Mouse (Mus musculus): Measurements from ENCODE around the gene Exosc1. TPM values are rescaled to one million over a fixed set of nuclear protein-coding genes. Genes with fewer than 3 reads are reported as not detected.

Gene Exosc1
- total RNA-seq, 4 experiments from 2014 or later = 26.6 to 34.0 (median 30.8) TPM

- DNase-seq = no peak
Observed at GRCm38 (mm10) chr19:41913774-41914591, 19.2 kb downstream of the Exosc1 start.

GRCm38 (mm10) chr19:41912121-41913080 lies 20.8 kb downstream of the Exosc1 start:
- DNase-seq = peak; percentile 81

GRCm38 (mm10) chr19:41911178-41912073 lies 21.8 kb downstream of the Exosc1 start, which contains the start of gene Pgam1:
Pgam1 (plus strand) TSS chr19:41911923.
- peak; percentile 96 for DNase-seq

- no peak for DNase-seq
Observed at GRCm38 (mm10) chr19:41910396-41910795, 22.8 kb downstream of the Exosc1 start.

GRCm38 (mm10) chr19:41908736-41909135 lies 24.5 kb downstream of the Exosc1 start:
- no peak for DNase-seq

- no peak for DNase-seq
Observed at GRCm38 (mm10) chr19:41907079-41907760, 26.0 kb downstream of the Exosc1 start.

- DNase-seq = no peak
Observed at GRCm38 (mm10) chr19:41906311-41907078, 26.7 kb downstream of the Exosc1 start.

GRCm38 (mm10) chr19:41905246-41905645 lies 28.0 kb downstream of the Exosc1 start:
- DNase-seq = no peak

GRCm38 (mm10) chr19:41902848-41903593 lies 30.2 kb downstream of the Exosc1 start:
- DNase-seq = no peak

GRCm38 (mm10) chr19:41901696-41902095 lies 31.5 kb downstream of the Exosc1 start:
- DNase-seq = no peak

- DNase-seq = no peak
Observed at GRCm38 (mm10) chr19:41900495-41901090, 32.6 kb downstream of the Exosc1 start.

- DNase-seq = no peak
Observed at GRCm38 (mm10) chr19:41898860-41899259, 34.4 kb downstream of the Exosc1 start.

GRCm38 (mm10) chr19:41896319-41896711 lies 36.9 kb downstream of the Exosc1 start:
- no peak for DNase-seq

- peak; percentile 75 for DNase-seq
Observed at GRCm38 (mm10) chr19:41895460-41896318, 37.5 kb downstream of the Exosc1 start, which contains the start of gene Rrp12. Rrp12 (minus strand) TSS chr19:41896173.

GRCm38 (mm10) chr19:41894959-41895358 lies 38.3 kb downstream of the Exosc1 start:
- DNase-seq = no peak

GRCm38 (mm10) chr19:41888191-41888590 lies 45.0 kb downstream of the Exosc1 start:
- no peak for DNase-seq

GRCm38 (mm10) chr19:41883882-41884281 lies 49.3 kb downstream of the Exosc1 start:
- DNase-seq = no peak

- no peak for DNase-seq
Observed at GRCm38 (mm10) chr19:41881842-41882241, 51.4 kb downstream of the Exosc1 start.

All from adrenal gland, adult 8-10 months (tissue).